Mouse (Mus musculus) heart, embryonic 10.5 days (tissue): ENCODE measurements around the gene Stoml1. TPM values are rescaled to one million over a fixed set of nuclear protein-coding genes. Genes with fewer than 3 reads are reported as not detected.
"Not testable (repeated sequence)": the region's sequence is repeated elsewhere in the genome, so short reads cannot be mapped to it uniquely, and the experiment has no call there.

Experiments used
- DNase-seq: peaks from one replicate; pipeline ENCODE4 v3.0.0-alpha.2; 2017; ENCODE audit warnings: low spot score
- H3K27ac ChIP-seq: fragments of 300-500 bp; sonication (generic); 2 replicates; pipeline ENCODE4 v1.5.1; 2016; ENCODE audit warnings: mild to moderate bottlenecking
- H3K27me3 ChIP-seq: fragments of 300-500 bp; sonication (generic); 2 replicates; pipeline ENCODE4 v1.6.1; 2016; ENCODE audit warnings: mild to moderate bottlenecking; ENCODE audit not compliant: poor library complexity, insufficient read depth, severe bottlenecking
- H3K36me3 ChIP-seq: fragments of 300-500 bp; sonication (generic); 2 replicates; pipeline ENCODE4 v1.6.1; 2016; ENCODE audit warnings: mild to moderate bottlenecking, moderate library complexity
- H3K4me1 ChIP-seq: fragments of 300-500 bp; sonication (generic); 2 replicates; pipeline ENCODE4 v1.6.1; 2016; ENCODE audit warnings: mild to moderate bottlenecking
- H3K4me3 ChIP-seq: fragments of 300-500 bp; sonication (generic); 2 replicates; pipeline ENCODE4 v1.5.1; 2016; ENCODE audit warnings: mild to moderate bottlenecking, moderate library complexity
- H3K9me3 ChIP-seq: fragments of 300-500 bp; sonication (generic); 2 replicates; pipeline ENCODE4 v1.6.1; 2016; ENCODE audit warnings: mild to moderate bottlenecking, moderate library complexity
- WGBS: fragments of 180-500 bp; shearing (Covaris S2); methylation state at CpG from one replicate; pipeline ENCODE4 v1.1.7; 2016; 5-methylcytosine and 5-hydroxymethylcytosine counted together
- polyA plus RNA-seq: library from polyadenylated mRNA; unstranded; fragments of >200 nt; fragmentation: Nextera tagmentation; extraction: Ambion mirVana; gene quantifications from 2 replicates; pipeline ENCODE4 v1.2.1, GENCODE M21; 2016

Stoml1 gene
- polyA plus RNA-seq, 1 experiment from 2014 or later: 27.0 TPM

DNA sequence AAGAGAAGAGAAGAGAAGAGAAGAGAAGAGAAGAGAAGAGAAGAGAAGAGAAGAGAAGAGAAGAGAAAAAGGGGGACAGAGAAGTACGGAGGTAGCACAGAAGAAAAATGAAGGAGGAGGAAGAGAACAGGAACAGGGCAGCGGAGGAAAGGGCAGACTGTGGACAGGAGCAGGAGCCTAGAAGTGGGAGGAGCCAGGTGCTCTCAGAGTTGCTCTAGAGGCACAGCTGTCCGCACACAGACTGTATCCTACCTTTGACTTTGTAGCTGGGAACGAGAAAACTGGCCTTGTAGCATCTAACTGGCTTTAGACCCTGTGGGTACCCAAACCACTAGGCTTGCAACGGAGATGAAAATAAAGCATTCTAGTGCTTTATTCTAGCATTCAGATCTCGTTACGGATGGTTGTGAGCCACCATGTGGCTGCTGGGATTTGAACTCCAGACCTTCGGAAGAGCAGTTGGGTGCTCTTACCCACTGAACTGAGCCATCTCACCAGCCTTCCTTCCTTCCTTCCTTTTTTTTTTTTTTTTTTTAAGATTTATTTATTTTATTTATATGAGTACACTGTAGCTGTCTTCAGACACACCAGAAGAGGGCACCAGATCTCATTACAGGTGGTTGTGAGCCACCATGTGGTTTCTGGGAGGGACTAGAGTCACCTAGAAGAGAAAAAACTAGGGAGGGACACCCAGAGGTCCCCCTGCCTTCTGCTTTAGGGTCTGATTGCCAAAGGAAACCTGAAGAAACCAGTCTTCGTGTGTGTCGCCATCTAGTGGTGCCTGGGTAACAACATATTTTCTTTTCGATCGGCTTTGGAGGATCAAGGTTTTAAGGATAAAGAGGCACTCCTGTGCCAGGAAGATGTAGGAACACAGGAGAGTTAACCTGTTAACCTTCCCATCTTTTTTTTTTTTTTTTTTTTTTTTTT is 15.7 kb downstream of the Stoml1 start:
- Histone ChIP-seq H3K27me3 (no peaks in the 10 kb centered on the region), H3K4me1 (peaks cover 12% of the 10 kb centered on the region), H3K4me3 (no peak overlapping the region), H3K9me3 (no peaks in the 10 kb centered on the region), H3K36me3 (no peaks in the 10 kb centered on the region), H3K27ac (no peak overlapping the region)
- DNase-seq: no peak
- 53% methylated on average over 12 of the region's 12 CpGs for WGBS

DNA sequence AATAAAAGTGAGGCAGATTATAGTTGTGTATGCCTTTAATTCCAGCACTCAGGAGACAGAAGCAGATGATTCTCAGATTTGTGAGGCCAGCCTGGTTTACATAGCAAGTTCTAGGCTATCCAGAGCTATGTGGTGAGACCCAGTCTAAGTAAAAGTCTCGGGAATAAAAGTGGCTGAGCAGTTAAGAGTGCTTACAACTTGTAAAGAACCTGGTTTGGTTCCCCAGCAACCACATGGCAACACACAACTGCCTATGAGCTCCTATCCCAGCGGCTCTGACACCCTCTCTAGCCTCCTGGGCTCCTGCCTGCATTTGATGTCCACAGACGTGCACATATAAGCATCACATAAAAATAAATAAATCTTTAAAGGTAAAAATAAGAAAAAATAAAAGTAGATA is 17.1 kb downstream of the Stoml1 start:
- Histone ChIP-seq H3K27me3 (no peaks in the 10 kb centered on the region), H3K4me3 (no peak overlapping the region), H3K4me1 (peaks cover 22% of the 10 kb centered on the region), H3K9me3 (no peaks in the 10 kb centered on the region), H3K27ac (no peak overlapping the region), H3K36me3 (no peaks in the 10 kb centered on the region)
- WGBS: 51% methylated on average over 3 of the region's 3 CpGs
- no peak for DNase-seq

DNA sequence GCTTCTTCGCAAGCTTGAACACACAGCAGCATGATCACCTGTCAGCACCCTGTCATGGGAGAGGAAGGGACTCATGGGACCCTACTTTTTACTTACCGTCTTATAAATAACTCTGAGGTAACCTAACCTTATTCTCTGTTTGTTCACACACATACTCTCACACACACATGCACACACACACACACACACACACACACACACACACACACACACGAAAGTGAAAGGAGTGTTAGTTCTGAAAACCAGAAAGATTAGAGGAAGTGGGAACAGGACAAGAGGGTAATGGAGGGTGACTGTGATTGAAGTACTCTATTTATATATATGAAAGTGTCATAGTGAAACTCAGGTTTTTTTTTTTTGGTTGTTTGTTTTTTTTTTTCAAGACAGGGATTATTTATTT is 18.1 kb downstream of the Stoml1 start:
- no peaks in the 10 kb centered on the region for H3K27me3 ChIP-seq
- peaks cover 29% of the 10 kb centered on the region for H3K4me1 ChIP-seq
- no peak overlapping the region for H3K27ac ChIP-seq
- no peak for DNase-seq
- H3K9me3 ChIP-seq: no peaks in the 10 kb centered on the region
- no peaks in the 10 kb centered on the region for H3K36me3 ChIP-seq
- WGBS: 69% methylated on average over 3 of the region's 3 CpGs
- no peak overlapping the region for H3K4me3 ChIP-seq

- not testable (repeated sequence) for DNase-seq, H3K36me3 ChIP-seq
- WGBS: 92% methylated on average over 9 of the region's 9 CpGs
These were observed 18.6 kb downstream of the Stoml1 start for GRCm38 (mm10) chr9:58271551-58271950.

GRCm38 (mm10) chr9:58272068-58272541 is 19.1 kb downstream of the Stoml1 start:
- H3K27ac ChIP-seq: no peak overlapping the region
- H3K9me3 ChIP-seq: no peaks in the 10 kb centered on the region
- WGBS: 61% methylated on average over 2 of the region's 2 CpGs
- no peaks in the 10 kb centered on the region for H3K27me3 ChIP-seq
- DNase-seq: no peak
- no peaks in the 10 kb centered on the region for H3K36me3 ChIP-seq
- H3K4me3 ChIP-seq: no peak overlapping the region
- H3K4me1 ChIP-seq: peaks cover 19% of the 10 kb centered on the region

More at GRCm38 (mm10) chr9:58271551-58271950, 18.6 kb downstream of the Stoml1 start:
- H3K27ac ChIP-seq, H3K4me3 ChIP-seq, H3K27me3 ChIP-seq, H3K9me3 ChIP-seq: not testable (repeated sequence)
- peaks cover 25% of the 10 kb centered on the region for H3K4me1 ChIP-seq

- no peak for DNase-seq
- Histone ChIP-seq H3K27me3 (no peaks in the 10 kb centered on the region), H3K9me3 (no peaks in the 10 kb centered on the region), H3K4me1 (peaks cover 19% of the 10 kb centered on the region), H3K36me3 (no peaks in the 10 kb centered on the region), H3K4me3 (no peak overlapping the region), H3K27ac (no peak overlapping the region)
- 73% methylated on average over 9 of the region's 9 CpGs for WGBS
These were observed 19.9 kb downstream of the Stoml1 start for GRCm38 (mm10) chr9:58272855-58273254.

GRCm38 (mm10) chr9:58274101-58274604 is 21.2 kb downstream of the Stoml1 start:
- DNase-seq: no peak
- 76% methylated on average over 7 of the region's 7 CpGs for WGBS
- no peak overlapping the region for H3K4me3 ChIP-seq
- peak overlapping the region; percentile 83 for H3K27ac ChIP-seq
- no peaks in the 10 kb centered on the region for H3K9me3 ChIP-seq
- H3K4me1 ChIP-seq: peaks cover 19% of the 10 kb centered on the region
- H3K36me3 ChIP-seq: no peaks in the 10 kb centered on the region
- H3K27me3 ChIP-seq: no peaks in the 10 kb centered on the region

GRCm38 (mm10) chr9:58274626-58275025 is 21.7 kb downstream of the Stoml1 start:
- peak overlapping the region; percentile 83 for H3K27ac ChIP-seq
- WGBS: 49% methylated on average over 3 of the region's 3 CpGs
- no peaks in the 10 kb centered on the region for H3K27me3 ChIP-seq

GRCm38 (mm10) chr9:58275115-58275774 is 22.3 kb downstream of the Stoml1 start:
- WGBS: 21% methylated on average over 8 of the region's 8 CpGs
- H3K4me3 ChIP-seq: no peak overlapping the region; the same call in 1 of the 2 replicates
- no peaks in the 10 kb centered on the region for H3K36me3 ChIP-seq
- no peaks in the 10 kb centered on the region for H3K27me3 ChIP-seq
- H3K9me3 ChIP-seq: no peaks in the 10 kb centered on the region
- H3K4me1 ChIP-seq: peaks cover 26% of the 10 kb centered on the region
- H3K27ac ChIP-seq: peak overlapping the region; percentile 83
- DNase-seq: no peak

More at GRCm38 (mm10) chr9:58274626-58275025, 21.7 kb downstream of the Stoml1 start:
- H3K36me3 ChIP-seq: no peaks in the 10 kb centered on the region
- peaks cover 21% of the 10 kb centered on the region for H3K4me1 ChIP-seq
- H3K4me3 ChIP-seq: no peak overlapping the region
- no peaks in the 10 kb centered on the region for H3K9me3 ChIP-seq
- DNase-seq: no peak

DNA sequence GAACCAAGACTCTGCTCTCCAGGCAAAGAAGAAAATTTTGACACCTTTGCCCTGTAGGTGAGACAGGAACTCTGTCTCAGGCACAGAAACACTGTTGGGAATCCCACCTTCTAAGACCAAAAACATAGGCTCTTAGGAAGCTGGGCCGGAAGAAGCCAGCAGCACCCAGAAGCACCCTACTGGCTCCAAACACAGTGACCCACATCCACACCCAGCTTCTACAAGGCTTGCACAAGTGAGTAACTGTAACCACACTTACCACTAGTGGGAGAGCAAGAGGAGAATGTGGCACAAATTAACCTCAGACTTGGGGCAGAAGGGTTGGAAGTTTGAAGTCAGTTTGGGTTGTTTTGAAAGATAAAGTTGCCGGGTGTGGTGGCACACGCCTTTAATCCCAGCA is 22.8 kb downstream of the Stoml1 start:
- 74% methylated on average over 3 of the region's 3 CpGs for WGBS
- Histone ChIP-seq H3K27ac (peak overlapping the region; percentile 83), H3K4me1 (peaks cover 29% of the 10 kb centered on the region), H3K9me3 (no peaks in the 10 kb centered on the region), H3K36me3 (no peaks in the 10 kb centered on the region), H3K4me3 (no peak overlapping the region; the same call in 1 of the 2 replicates), H3K27me3 (no peaks in the 10 kb centered on the region)
- no peak for DNase-seq

GRCm38 (mm10) chr9:58276346-58276745 is 23.4 kb downstream of the Stoml1 start:
- Histone ChIP-seq H3K9me3 (no peaks in the 10 kb centered on the region), H3K4me1 (peaks cover 29% of the 10 kb centered on the region), H3K4me3 (no peak overlapping the region), H3K36me3 (no peaks in the 10 kb centered on the region), H3K27ac (no peak overlapping the region), H3K27me3 (no peaks in the 10 kb centered on the region)
- WGBS: 68% methylated on average over 5 of the region's 5 CpGs
- no peak for DNase-seq

DNA sequence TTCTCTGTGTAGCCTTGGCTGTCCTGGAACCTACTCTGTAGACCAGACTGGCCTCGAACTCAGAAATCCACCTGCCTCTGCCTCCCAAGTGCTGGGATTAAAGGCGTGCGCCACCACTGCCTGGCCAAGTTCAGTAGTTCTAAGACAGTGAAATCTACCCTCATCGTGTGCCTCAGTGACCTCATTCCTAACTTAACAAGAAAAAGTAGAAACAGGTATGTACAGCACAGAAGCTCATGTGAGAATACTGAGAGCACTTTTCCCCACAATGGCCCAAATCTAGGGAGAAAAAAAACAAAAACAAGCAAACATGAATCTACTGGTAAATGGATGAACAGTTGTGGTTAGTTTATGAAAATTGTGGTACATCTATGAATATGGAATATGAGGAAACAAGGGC is 25.3 kb downstream of the Stoml1 start:
- Histone ChIP-seq H3K27me3 (no peaks in the 10 kb centered on the region), H3K4me3 (no peak overlapping the region), H3K36me3 (no peaks in the 10 kb centered on the region), H3K27ac (no peak overlapping the region), H3K9me3 (no peaks in the 10 kb centered on the region), H3K4me1 (peaks cover 34% of the 10 kb centered on the region)
- 91% methylated on average over 4 of the region's 4 CpGs for WGBS
- no peak for DNase-seq
